Mouse (Mus musculus): Measurements from ENCODE around the gene Rbfox3.

DNA sequence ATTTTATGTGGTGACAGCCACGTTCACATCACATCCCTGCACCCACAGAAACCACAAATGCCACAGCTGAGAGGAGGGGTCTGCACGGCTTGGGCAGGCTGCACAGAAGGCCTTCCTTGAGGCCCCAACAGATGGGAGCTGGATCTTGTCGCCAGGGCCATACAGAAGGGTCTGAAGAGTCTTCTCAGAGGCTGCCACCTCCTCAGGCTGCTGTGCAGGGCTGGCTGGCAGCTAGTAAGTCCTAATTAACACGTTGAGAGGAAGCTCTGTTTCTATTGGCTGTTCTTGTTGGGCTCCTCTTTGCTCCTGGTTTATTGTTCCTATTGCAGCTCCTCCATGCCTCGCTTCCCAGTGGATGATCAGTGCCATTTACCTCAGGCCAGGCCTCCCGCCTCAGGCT, 43.6 kb upstream of the Rbfox3 start:
- TF ChIP-seq CTCF (IDR thresholded peaks at IDR 0.05; ENCODE audit: extremely low read depth, insufficient read length, insufficient replicate concordance, low read depth, low read length), result no peak
- no peak for TF ChIP-seq POLR2A (IDR thresholded peaks at IDR 0.05; ENCODE audit: low read depth, low read length)

Measured in small intestine, adult 2 months (tissue).